Mouse (Mus musculus): Measurements from ENCODE around the gene March9. TPM values are rescaled to one million over a fixed set of nuclear protein-coding genes. Genes with fewer than 3 reads are reported as not detected.

The March9 gene
- 5.6 and 13.1 TPM in 2 replicates for polyA plus RNA-seq (2012; ENCODE audit: low replicate concordance)

GRCm38 (mm10) chr10:127059968-127060916 is at the start of gene March9:
Gene March9, minus strand, starts transcription at chr10:127060184.

GRCm38 (mm10) chr10:127075080-127075479 is 15.1 kb upstream of the March9 start, which contains the start of gene Agap2:
Gene Agap2, plus strand, starts transcription at chr10:127075284.

GRCm38 (mm10) chr10:127070190-127071121 is 10.5 kb upstream of the March9 start, which contains the start of gene Tspan31:
Gene Tspan31, minus strand, starts transcription at chr10:127070264.

GRCm38 (mm10) chr10:127063239-127063872 is 3.4 kb upstream of the March9 start, which contains the start of gene Cdk4:
Gene Cdk4, plus strand, starts transcription at chr10:127063534.

GRCm38 (mm10) chr10:127047954-127048353 is 12.0 kb downstream of the March9 start, which contains the start of gene Cyp27b1:
Gene Cyp27b1, plus strand, starts transcription at chr10:127048250.

GRCm38 (mm10) chr10:127041274-127041766 is 18.7 kb downstream of the March9 start, which contains the start of the genes Mettl1 and Eef1akmt3:
Gene Mettl1, plus strand, starts transcription at chr10:127041414.
Gene Eef1akmt3, minus strand, starts transcription at chr10:127041513.

GRCm38 (mm10) chr10:127030336-127031296 is 29.4 kb downstream of the March9 start, which contains the start of gene Tsfm:
Gene Tsfm, minus strand, starts transcription at chr10:127030840.

Other genes with a start within 250 kb of the March9 start
- 4.0 and 13.1 TPM in 2 replicates for gene Atp23, start 158.8 kb downstream of the March9 start, polyA plus RNA-seq (2012; ENCODE audit: low replicate concordance)
- gene Ctdsp2, start 81.5 kb downstream of the March9 start, polyA plus RNA-seq (2012; ENCODE audit: low replicate concordance), result 143 and 171 TPM in 2 replicates
- 0.20 and 0.27 TPM in 2 replicates for gene Avil, start 59.5 kb downstream of the March9 start, polyA plus RNA-seq (2012; ENCODE audit: low replicate concordance)
- gene Tsfm, start 29.3 kb downstream of the March9 start, polyA plus RNA-seq (2012; ENCODE audit: low replicate concordance), result 22.5 and 29.7 TPM in 2 replicates
- gene Mettl1, start 18.8 kb downstream of the March9 start, polyA plus RNA-seq (2012; ENCODE audit: low replicate concordance), result 8.2 and 18.0 TPM in 2 replicates
- gene Eef1akmt3, start 18.7 kb downstream of the March9 start, polyA plus RNA-seq (2012; ENCODE audit: low replicate concordance), result 0.30 and 0.39 TPM in 2 replicates
- 0.08 TPM in 1 of 2 replicates, not detected in the other for gene Cyp27b1, start 11.9 kb downstream of the March9 start, polyA plus RNA-seq (2012; ENCODE audit: low replicate concordance)
- 378 and 643 TPM in 2 replicates for gene Cdk4, start 3.4 kb upstream of the March9 start, polyA plus RNA-seq (2012; ENCODE audit: low replicate concordance)
- 28.3 and 29.1 TPM in 2 replicates for gene Tspan31, start 10.1 kb upstream of the March9 start, polyA plus RNA-seq (2012; ENCODE audit: low replicate concordance)
- gene Agap2, start 15.1 kb upstream of the March9 start, polyA plus RNA-seq (2012; ENCODE audit: low replicate concordance), result 89.4 and 209 TPM in 2 replicates
- 207 and 236 TPM in 2 replicates for gene Os9, start 60.9 kb upstream of the March9 start, polyA plus RNA-seq (2012; ENCODE audit: low replicate concordance)
- 492 and 503 TPM in 2 replicates for gene B4galnt1, start 105.0 kb upstream of the March9 start, polyA plus RNA-seq (2012; ENCODE audit: low replicate concordance)
- 0.30 and 0.75 TPM in 2 replicates for gene Slc26a10, start 120.5 kb upstream of the March9 start, polyA plus RNA-seq (2012; ENCODE audit: low replicate concordance)
- gene Arhgef25, start 129.9 kb upstream of the March9 start, polyA plus RNA-seq (2012; ENCODE audit: low replicate concordance), result 2.0 and 2.8 TPM in 2 replicates
- 78.7 and 214 TPM in 2 replicates for gene Dtx3, start 135.5 kb upstream of the March9 start, polyA plus RNA-seq (2012; ENCODE audit: low replicate concordance)
- 38.8 and 44.6 TPM in 2 replicates for gene Pip4k2c, start 151.4 kb upstream of the March9 start, polyA plus RNA-seq (2012; ENCODE audit: low replicate concordance)
- 0.61 and 0.80 TPM in 2 replicates for gene Kif5a, start 203.2 kb upstream of the March9 start, polyA plus RNA-seq (2012; ENCODE audit: low replicate concordance)
- 113 TPM in 2 replicates for gene Dctn2, start 206.2 kb upstream of the March9 start, polyA plus RNA-seq (2012; ENCODE audit: low replicate concordance)
- 232 and 753 TPM in 2 replicates for gene Mbd6, start 228.8 kb upstream of the March9 start, polyA plus RNA-seq (2012; ENCODE audit: low replicate concordance)

Measured in hematopoietic multipotent progenitor cell, adult 10-12 weeks (in vitro differentiated cells).